ENCODE assay signal across 9 mouse cellular contexts in the genomic region with DNA sequence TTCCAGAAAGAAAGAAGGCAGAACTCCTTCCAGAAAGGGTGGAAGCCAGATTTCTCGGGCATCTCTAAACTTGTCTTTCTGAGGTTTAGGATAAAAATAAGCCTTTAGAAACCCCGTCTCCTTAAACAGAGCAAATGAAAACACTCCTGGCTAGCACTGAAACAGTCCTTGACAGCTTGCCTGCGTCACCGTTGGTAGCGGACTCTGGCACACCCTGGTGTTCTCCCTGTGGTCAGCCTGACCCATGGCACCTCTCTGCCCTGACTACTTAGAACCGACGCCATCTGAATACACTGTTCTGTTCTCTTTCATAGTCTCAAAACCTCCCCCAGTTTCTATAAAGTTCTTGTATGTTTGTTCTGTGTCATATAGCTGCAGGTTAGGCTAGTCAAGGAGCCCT. TPM values are rescaled to one million over a fixed set of nuclear protein-coding genes. Genes with fewer than 3 reads are reported as not detected.
DNase-seq lines count a peak whose midpoint lies in the region; ATAC-seq lines count a peak whose summit lies in the region.
"Had no signal": no experiment of that assay in that cellular context is flagged by ENCODE, and none has a peak within 500 bp of the region (broad histone marks: within the 10 kb centered on the region; RNA-seq: fewer than 3 reads in every experiment).

No protein-coding gene starts in this region.

- H3K36me3 ChIP-seq in embryonic facial prominence, embryonic 11.5 days (replicated peaks; ENCODE audit: control insufficient read depth, insufficient read depth, low read depth, low read length): no peaks in the 10 kb centered on the region; the same call in 1 of the 2 replicates
- H3K36me3 ChIP-seq in stomach, embryonic 15.5 days: peaks cover 7% of the 10 kb centered on the region; the same call in 1 of the 2 replicates

- no peak overlapping the region for H3K4me2 ChIP-seq in embryonic facial prominence, embryonic 11.5 days (ENCODE audit: low read depth, low read length)
- peak overlapping the region; percentile 24 for H3K4me2 ChIP-seq in stomach, embryonic 15.5 days
- H3K4me2 ChIP-seq: hindbrain, embryonic 15.5 days had no signal

- DNase-seq in layer of hippocampus, adult 11-12 months (ENCODE audit: low spot score): peak; percentile 36
- no peak for DNase-seq in layer of hippocampus, adult 8-10 months (ENCODE audit: low spot score in 2 of 2)
- peak; percentile 40 for DNase-seq in MN1 (ENCODE audit: low spot score)
- no peak for DNase-seq in embryonic facial prominence, embryonic 11.5 days (ENCODE audit: low spot score)
- peak; percentile 39 for DNase-seq in kidney, postnatal 10 days
- no peak for DNase-seq in cerebellum, adult 9-10 months
- no peak for DNase-seq in right cerebral cortex, adult 18-20 months

- ATAC-seq in embryonic facial prominence, embryonic 11.5 days (replicated peaks; ENCODE audit: insufficient number of reproducible peaks, low FRiP score, low TSS enrichment, low read depth): no peak
- ATAC-seq in stomach, embryonic 15.5 days (ENCODE audit: insufficient read depth, low FRiP score, low read depth): peak; percentile 28; the same call in 1 of the 2 replicates

- 0 out of 2 replicates have a peak overlapping the region, but pooled peaks have one; percentile 20 for H3K27ac ChIP-seq in embryonic facial prominence, embryonic 11.5 days (replicated peaks; ENCODE audit: low read depth, low read length)
- H3K27ac ChIP-seq in stomach, embryonic 15.5 days: peak overlapping the region; percentile 75
- H3K27ac ChIP-seq: hindbrain, embryonic 15.5 days had no signal

- 55% methylated on average over 7 of the region's 7 CpGs for WGBS in embryonic facial prominence, embryonic 11.5 days
- WGBS in stomach, embryonic 15.5 days: 30% methylated on average over 7 of the region's 7 CpGs

- H3K27me3 ChIP-seq in embryonic facial prominence, embryonic 11.5 days (ENCODE audit: control insufficient read depth, insufficient read depth, low read length): no peaks in the 10 kb centered on the region
- H3K27me3 ChIP-seq in stomach, embryonic 15.5 days (replicated peaks): no peaks in the 10 kb centered on the region
- H3K27me3 ChIP-seq: hindbrain, embryonic 15.5 days had no signal

- H3K9me3 ChIP-seq in embryonic facial prominence, embryonic 11.5 days (replicated peaks; ENCODE audit: control insufficient read depth, low read length): no peaks in the 10 kb centered on the region
- H3K9me3 ChIP-seq in stomach, embryonic 15.5 days: no peaks in the 10 kb centered on the region
- H3K9me3 ChIP-seq: hindbrain, embryonic 15.5 days had no signal

- no peak overlapping the region for H3K4me3 ChIP-seq in embryonic facial prominence, embryonic 11.5 days (ENCODE audit: low read depth, low read length)
- no peak overlapping the region for H3K4me3 ChIP-seq in stomach, embryonic 15.5 days (replicated peaks)
- H3K4me3 ChIP-seq: hindbrain, embryonic 15.5 days had no signal

- no peak overlapping the region for H3K9ac ChIP-seq in embryonic facial prominence, embryonic 11.5 days (replicated peaks; ENCODE audit: low read length)
- H3K9ac ChIP-seq in stomach, embryonic 15.5 days: no peak overlapping the region
- H3K9ac ChIP-seq: hindbrain, embryonic 15.5 days had no signal

- 0 out of 2 replicates have a peak, but pooled peaks cover 3% of the 10 kb centered on the region for H3K4me1 ChIP-seq in embryonic facial prominence, embryonic 11.5 days (ENCODE audit: control insufficient read depth, insufficient read depth, low read length)
- peaks cover 30% of the 10 kb centered on the region for H3K4me1 ChIP-seq in stomach, embryonic 15.5 days

RNA-seq across cellular contexts. Expression of gene Scarb2, which starts 17.7 kb away (rescaled TPM):
- 100 to 1,000 TPM in 2 of 4 experiments, 10 to 100 TPM in 2; 97.4 to 114 (median 102) TPM for total RNA-seq in layer of hippocampus, adult 8-10 months (2022)
- 8.7 and 9.7 TPM in 2 replicates for polyA plus RNA-seq in embryonic facial prominence, embryonic 11.5 days (2014; fragmentation: Nextera tagmentation; extraction: Ambion mirVana)
- 15.8 and 17.0 TPM in 2 replicates for polyA plus RNA-seq in stomach, embryonic 15.5 days (2015; fragmentation: Nextera tagmentation; extraction: Ambion mirVana)

RNA-seq across cellular contexts. Expression of gene Nup54, which starts 53.9 kb away (rescaled TPM):
- total RNA-seq in layer of hippocampus, adult 8-10 months (2022): 10 to 100 TPM; 30.5 to 41.7 (median 35.3) TPM
- polyA plus RNA-seq in embryonic facial prominence, embryonic 11.5 days (2014; fragmentation: Nextera tagmentation; extraction: Ambion mirVana): 69.5 and 75.7 TPM in 2 replicates
- polyA plus RNA-seq in stomach, embryonic 15.5 days (2015; fragmentation: Nextera tagmentation; extraction: Ambion mirVana): 42.8 and 43.5 TPM in 2 replicates

Comparison
In these comparisons a context has a peak if more than half of its experiments do, and no peak if none do; other contexts are left out.
1. DNase-seq: peak in layer of hippocampus, adult 11-12 months (single experiment), MN1 (single experiment) and kidney, postnatal 10 days (single experiment); none in layer of hippocampus, adult 8-10 months (0 of 2), embryonic facial prominence, embryonic 11.5 days (single experiment), cerebellum, adult 9-10 months (single experiment) and right cerebral cortex, adult 18-20 months (single experiment).